Mouse (Mus musculus) hindbrain, postnatal 0 days (tissue): ENCODE measurements at regions not wholly inside any gene's neighbourhood (a gene's known extent, or its start where the extent isn't known, plus 50 kb on each side); places are given as distances from the start of the nearest gene placed in this dataset.

Source experiments
- ATAC-seq: fragments of 200-750 bp; cut with Nextera tagmentation; 2 replicates; pipeline ENCODE4 v1.8.0; 2017; ENCODE audit warnings: mild to moderate bottlenecking, moderate TSS enrichment, moderate library complexity
- DNase-seq: peaks from one replicate; pipeline ENCODE4 v3.0.0-alpha.2; 2015; ENCODE audit warnings: low spot score
- H3K27ac ChIP-seq: fragments of 300-500 bp; sonication (generic); 2 replicates; pipeline ENCODE4 v1.5.1; 2014; ENCODE audit warnings: mild to moderate bottlenecking
- H3K27me3 ChIP-seq: fragments of 300-500 bp; sonication (generic); 2 replicates; pipeline ENCODE4 v1.6.1; 2014; ENCODE audit warnings: low read length, mixed read lengths; ENCODE audit not compliant: insufficient read depth
- H3K36me3 ChIP-seq: fragments of 300-500 bp; sonication (generic); 2 replicates; pipeline ENCODE4 v1.6.1; 2014; ENCODE audit warnings: low read length, mixed read lengths; ENCODE audit not compliant: insufficient read depth
- H3K4me1 ChIP-seq: fragments of 300-500 bp; sonication (generic); 2 replicates; pipeline ENCODE4 v1.6.1; 2014; ENCODE audit warnings: antibody characterized with exemption, low read length, mixed read lengths; ENCODE audit not compliant: insufficient read depth
- H3K4me2 ChIP-seq: fragments of 300-500 bp; sonication (generic); 2 replicates; pipeline ENCODE4 v1.6.1; 2014; ENCODE audit warnings: low read depth, mild to moderate bottlenecking, low read length, moderate library complexity, mixed read lengths
- H3K4me3 ChIP-seq: fragments of 300-500 bp; sonication (generic); 2 replicates; pipeline ENCODE4 v1.5.1; 2014; ENCODE audit warnings: low read length
- H3K9ac ChIP-seq: fragments of 300-500 bp; sonication (generic); replicated peaks from 2 replicates; pipeline ENCODE4 v1.6.1; 2014; ENCODE audit warnings: mild to moderate bottlenecking, low read length, moderate library complexity, mixed read lengths
- H3K9me3 ChIP-seq: fragments of 300-500 bp; sonication (generic); 2 replicates; pipeline ENCODE4 v1.6.1; 2016; ENCODE audit warnings: low read length, mixed read lengths
- CTCF ChIP-seq: IDR thresholded peaks from 2 replicates; pipeline ENCODE4 v1.5.1; 2016; ENCODE audit warnings: antibody characterized with exemption, control low read depth, low read depth
- WGBS: fragments of 180-500 bp; shearing (Covaris S2); extraction: QIAGEN DNeasy Blood & Tissue Kit; methylation state at CpG from one replicate; pipeline ENCODE4 v1.1.7; 2014; 5-methylcytosine and 5-hydroxymethylcytosine counted together

DNA sequence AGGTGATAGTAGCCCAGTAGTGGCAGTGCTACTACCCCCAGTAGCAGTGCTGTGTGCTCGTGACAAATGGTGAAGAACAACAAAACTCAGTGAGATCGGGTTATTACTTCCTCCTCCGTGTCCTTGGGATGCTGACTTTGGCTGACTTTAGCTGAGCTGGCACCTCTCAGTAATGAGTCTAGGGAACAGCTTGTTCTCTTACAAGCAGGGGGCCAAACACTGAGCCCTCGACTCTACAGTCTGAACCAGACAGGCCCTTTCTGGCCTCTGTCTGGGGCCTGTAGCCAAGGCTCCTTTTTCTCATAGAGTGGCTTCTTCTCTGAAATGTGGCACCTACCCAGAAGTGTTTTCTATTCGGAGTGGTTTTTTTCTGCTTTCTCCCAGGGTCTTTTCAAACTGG lies 57.4 kb upstream of the Ret start:
- DNase-seq (peak; percentile 8), ATAC-seq (no peak)
- Histone ChIP-seq H3K4me3 (no peak overlapping the region), H3K9ac (no peak overlapping the region), H3K36me3 (no peaks in the 10 kb centered on the region), H3K4me1 (no peaks in the 10 kb centered on the region), H3K27me3 (no peaks in the 10 kb centered on the region), H3K27ac (no peak overlapping the region), H3K4me2 (no peak overlapping the region), H3K9me3 (no peaks in the 10 kb centered on the region)
- no peak for TF ChIP-seq CTCF
- WGBS, result 55% methylated on average over 5 of the region's 5 CpGs

GRCm38 (mm10) chr6:118252711-118253110 lies 55.2 kb upstream of the Ret start:
- H3K9me3 ChIP-seq, result no peaks in the 10 kb centered on the region
- H3K36me3 ChIP-seq, result no peaks in the 10 kb centered on the region
- ATAC-seq, result no peak
- no peak for DNase-seq
- H3K4me1 ChIP-seq, result no peaks in the 10 kb centered on the region
- H3K4me3 ChIP-seq, result no peak overlapping the region
- no peak overlapping the region for H3K27ac ChIP-seq
- H3K27me3 ChIP-seq, result no peaks in the 10 kb centered on the region
- WGBS, result 78% methylated on average over 2 of the region's 2 CpGs
- H3K4me2 ChIP-seq, result no peak overlapping the region
- no peak overlapping the region for H3K9ac ChIP-seq
- no peak for TF ChIP-seq CTCF

GRCm38 (mm10) chr6:118251131-118251530 lies 53.6 kb upstream of the Ret start:
- no peaks in the 10 kb centered on the region for H3K9me3 ChIP-seq
- H3K9ac ChIP-seq, result no peak overlapping the region
- no peak for ATAC-seq
- H3K4me1 ChIP-seq, result no peaks in the 10 kb centered on the region
- DNase-seq, result no peak
- H3K27me3 ChIP-seq, result no peaks in the 10 kb centered on the region
- no peaks in the 10 kb centered on the region for H3K36me3 ChIP-seq
- no peak for TF ChIP-seq CTCF
- H3K27ac ChIP-seq, result no peak overlapping the region
- H3K4me2 ChIP-seq, result no peak overlapping the region
- WGBS, result 71% methylated on average over 1 of the region's 1 CpGs
- H3K4me3 ChIP-seq, result no peak overlapping the region

DNA sequence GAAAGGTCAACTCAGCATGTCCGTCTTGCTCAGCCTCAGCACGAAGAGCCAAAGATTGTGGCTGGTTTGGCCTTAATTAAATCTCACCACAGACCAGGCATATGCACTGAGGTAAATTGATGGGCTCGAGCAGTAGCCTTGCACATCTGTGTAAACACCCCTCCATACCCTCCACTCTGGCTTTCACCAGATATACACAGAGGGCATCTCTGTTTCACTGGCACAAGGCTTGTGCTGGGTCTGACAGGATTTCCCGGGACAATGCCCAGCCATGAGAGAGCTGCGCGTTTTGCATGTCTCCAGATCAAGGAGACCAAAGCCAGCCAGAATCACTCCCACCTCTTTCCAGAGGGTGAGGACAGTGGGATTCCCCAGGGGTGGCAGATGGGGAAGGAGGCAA lies 52.5 kb upstream of the Ret start:
- H3K36me3 ChIP-seq, result no peaks in the 10 kb centered on the region
- H3K4me3 ChIP-seq, result no peak overlapping the region
- DNase-seq, result no peak
- no peak overlapping the region for H3K4me2 ChIP-seq
- H3K9me3 ChIP-seq, result no peaks in the 10 kb centered on the region
- no peaks in the 10 kb centered on the region for H3K27me3 ChIP-seq
- WGBS, result 89% methylated on average over 6 of the region's 6 CpGs
- no peaks in the 10 kb centered on the region for H3K4me1 ChIP-seq
- no peak overlapping the region for H3K9ac ChIP-seq
- no peak for ATAC-seq
- H3K27ac ChIP-seq, result no peak overlapping the region
- TF ChIP-seq CTCF, result no peak
